ENCODE assay signal across 15 mouse cellular contexts in the genomic region with DNA sequence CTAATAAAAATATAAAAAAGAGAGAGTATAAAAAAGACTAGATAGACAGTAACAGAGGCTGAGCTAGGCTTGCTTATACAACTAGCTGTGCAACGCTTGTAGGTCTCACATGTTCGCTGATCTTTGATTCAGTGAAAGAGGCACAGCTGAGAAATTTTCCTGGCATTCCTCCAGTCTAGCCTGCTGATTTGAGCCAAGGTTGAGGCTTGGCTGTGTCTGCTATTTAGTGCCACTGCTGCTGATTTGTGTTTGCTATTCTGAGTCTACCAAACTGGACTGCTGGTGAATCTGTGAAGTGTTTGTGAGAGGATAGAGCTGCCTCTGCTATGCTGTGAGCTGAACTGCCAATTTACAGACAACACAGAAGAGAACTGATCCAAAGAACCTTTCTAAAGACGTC.
DNase-seq lines count a peak whose midpoint lies in the region; ATAC-seq and TF ChIP-seq lines count a peak whose summit lies in the region.
"Had no signal": no experiment of that assay in that cellular context is flagged by ENCODE, and none has a peak within 500 bp of the region (broad histone marks: within the 10 kb centered on the region; RNA-seq: fewer than 3 reads in every experiment).

No protein-coding gene starts in this region.

- TF ChIP-seq EP300 in lung, postnatal 0 days (IDR thresholded peaks at IDR 0.05) = no peak

- H3K36me3 ChIP-seq in hindbrain, embryonic 15.5 days = no peaks in the 10 kb centered on the region
- H3K36me3 ChIP-seq in hindbrain, embryonic 11.5 days (ENCODE audit: control insufficient read depth, insufficient read depth, low read length) = no peaks in the 10 kb centered on the region
- H3K36me3 ChIP-seq in lung, postnatal 0 days (ENCODE audit: insufficient read depth, low read length) = no peaks in the 10 kb centered on the region
- H3K36me3 ChIP-seq in kidney, embryonic 16.5 days (ENCODE audit: insufficient read depth, low read length) = no peaks in the 10 kb centered on the region
- H3K36me3 ChIP-seq: embryonic facial prominence, embryonic 13.5 days had no signal

- H3K4me1 ChIP-seq in hindbrain, embryonic 15.5 days (replicated peaks) = no peaks in the 10 kb centered on the region
- no peaks in the 10 kb centered on the region for H3K4me1 ChIP-seq in hindbrain, embryonic 11.5 days (replicated peaks; ENCODE audit: control insufficient read depth, insufficient read depth, low read length)
- no peaks in the 10 kb centered on the region for H3K4me1 ChIP-seq in lung, postnatal 0 days (ENCODE audit: insufficient read depth, low read depth, low read length)
- no peaks in the 10 kb centered on the region for H3K4me1 ChIP-seq in kidney, embryonic 16.5 days (ENCODE audit: insufficient read depth, low read length)
- H3K4me1 ChIP-seq: embryonic facial prominence, embryonic 13.5 days had no signal

- TF ChIP-seq CTCF in lung, postnatal 0 days (IDR thresholded peaks at IDR 0.05) = no peak

- H3K27ac ChIP-seq in hindbrain, embryonic 15.5 days (replicated peaks) = no peak overlapping the region
- no peak overlapping the region for H3K27ac ChIP-seq in hindbrain, embryonic 11.5 days (ENCODE audit: low read depth, low read length)
- H3K27ac ChIP-seq in lung, postnatal 0 days (ENCODE audit: low read length) = no peak overlapping the region
- H3K27ac ChIP-seq in kidney, embryonic 16.5 days (ENCODE audit: low read length) = no peak overlapping the region
- H3K27ac ChIP-seq: embryonic facial prominence, embryonic 13.5 days had no signal

- peak; percentile 11 for DNase-seq in adrenal gland, adult 8-10 months
- no peak for DNase-seq in adrenal gland, postnatal 4 days (ENCODE audit: low spot score in 2 of 2)
- no peak for DNase-seq in hindbrain, embryonic 11.5 days (ENCODE audit: low spot score)
- DNase-seq in NIH3T3 (ENCODE audit: low read depth) = peak; percentile 2
- peak; percentile 59 for DNase-seq in lung, postnatal 0 days (ENCODE audit: low spot score)
- DNase-seq: cerebellum, adult 9-11 months; gastrocnemius, postnatal 25 days; heart, postnatal 4 days; kidney, postnatal 10 days; liver; right cerebral cortex, postnatal 14 days had no signal

- H3K9ac ChIP-seq in hindbrain, embryonic 15.5 days = no peak overlapping the region
- H3K9ac ChIP-seq in hindbrain, embryonic 11.5 days (ENCODE audit: low read depth, low read length) = no peak overlapping the region
- no peak overlapping the region for H3K9ac ChIP-seq in lung, postnatal 0 days (replicated peaks; ENCODE audit: low read depth)
- no peak overlapping the region for H3K9ac ChIP-seq in kidney, embryonic 16.5 days (replicated peaks; ENCODE audit: low read length)
- H3K9ac ChIP-seq: embryonic facial prominence, embryonic 13.5 days had no signal

- H3K9me3 ChIP-seq in hindbrain, embryonic 15.5 days = no peaks in the 10 kb centered on the region
- no peaks in the 10 kb centered on the region for H3K9me3 ChIP-seq in hindbrain, embryonic 11.5 days (ENCODE audit: control insufficient read depth, low read length)
- H3K9me3 ChIP-seq in lung, postnatal 0 days (ENCODE audit: low read length) = no peaks in the 10 kb centered on the region
- H3K9me3 ChIP-seq in kidney, embryonic 16.5 days (ENCODE audit: low read length) = no peaks in the 10 kb centered on the region
- H3K9me3 ChIP-seq: embryonic facial prominence, embryonic 13.5 days had no signal

- peak; percentile 56; the same call in 1 of the 2 replicates for ATAC-seq in hindbrain, embryonic 15.5 days (ENCODE audit: low FRiP score, low read depth)
- no peak for ATAC-seq in hindbrain, embryonic 11.5 days (ENCODE audit: low FRiP score)
- ATAC-seq in lung, postnatal 0 days = peak; percentile 62; the same call in 1 of the 2 replicates
- ATAC-seq in kidney, embryonic 16.5 days (ENCODE audit: low FRiP score, low TSS enrichment) = no peak
- ATAC-seq in granulocyte monocyte progenitor cell, adult 5-6 weeks (replicated peaks; ENCODE audit: poor library complexity, severe bottlenecking) = no peak

- H3K27me3 ChIP-seq in hindbrain, embryonic 15.5 days = no peaks in the 10 kb centered on the region
- no peaks in the 10 kb centered on the region for H3K27me3 ChIP-seq in hindbrain, embryonic 11.5 days (ENCODE audit: control insufficient read depth, insufficient read depth, low read length)
- no peaks in the 10 kb centered on the region for H3K27me3 ChIP-seq in lung, postnatal 0 days (replicated peaks; ENCODE audit: insufficient read depth, low read length)
- H3K27me3 ChIP-seq in kidney, embryonic 16.5 days (ENCODE audit: insufficient read depth, low read length) = no peaks in the 10 kb centered on the region
- H3K27me3 ChIP-seq: embryonic facial prominence, embryonic 13.5 days had no signal

- WGBS in hindbrain, embryonic 15.5 days = 74% methylated on average over 3 of the region's 3 CpGs
- 85% methylated on average over 3 of the region's 3 CpGs for WGBS in hindbrain, embryonic 11.5 days
- 48% methylated on average over 3 of the region's 3 CpGs for WGBS in lung, postnatal 0 days
- WGBS in kidney, embryonic 16.5 days = 69% methylated on average over 3 of the region's 3 CpGs

- no peak overlapping the region for H3K4me3 ChIP-seq in hindbrain, embryonic 15.5 days
- H3K4me3 ChIP-seq in hindbrain, embryonic 11.5 days (ENCODE audit: low read depth, low read length) = no peak overlapping the region
- H3K4me3 ChIP-seq in lung, postnatal 0 days (ENCODE audit: low read depth, low read length) = no peak overlapping the region
- H3K4me3 ChIP-seq in kidney, embryonic 16.5 days (ENCODE audit: low read length) = no peak overlapping the region
- H3K4me3 ChIP-seq: embryonic facial prominence, embryonic 13.5 days had no signal

- H3K4me2 ChIP-seq in hindbrain, embryonic 15.5 days = no peak overlapping the region
- H3K4me2 ChIP-seq in hindbrain, embryonic 11.5 days (replicated peaks; ENCODE audit: low read depth, low read length) = no peak overlapping the region
- H3K4me2 ChIP-seq in lung, postnatal 0 days (replicated peaks; ENCODE audit: low read depth, low read length) = no peak overlapping the region
- H3K4me2 ChIP-seq in kidney, embryonic 16.5 days (replicated peaks; ENCODE audit: low read depth, low read length) = no peak overlapping the region
- H3K4me2 ChIP-seq: embryonic facial prominence, embryonic 13.5 days had no signal

Comparison
In these comparisons a context has a peak if more than half of its experiments do, and no peak if none do; other contexts are left out.
1. DNase-seq: peak in adrenal gland, adult 8-10 months (single experiment), NIH3T3 (single experiment) and lung, postnatal 0 days (single experiment); none in adrenal gland, postnatal 4 days (0 of 2) and hindbrain, embryonic 11.5 days (single experiment).
2. ATAC-seq: peak in hindbrain, embryonic 15.5 days (single experiment) and lung, postnatal 0 days (single experiment); none in hindbrain, embryonic 11.5 days (single experiment), kidney, embryonic 16.5 days (single experiment) and granulocyte monocyte progenitor cell, adult 5-6 weeks (single experiment).